Mouse (Mus musculus) neural tube, embryonic 12.5 days (tissue): Measurements from ENCODE around the gene Papola. TPM values are rescaled to one million over a fixed set of nuclear protein-coding genes. Genes with fewer than 3 reads are reported as not detected.

Experiments
- ATAC-seq: fragments of 200-750 bp; cut with Nextera tagmentation; 2 replicates; pipeline ENCODE4 v1.8.0; 2017; ENCODE audit warnings: low read depth, mild to moderate bottlenecking, moderate TSS enrichment, moderate library complexity; ENCODE audit not compliant: low FRiP score
- H3K27ac ChIP-seq: fragments of 300-500 bp; sonication (generic); 2 replicates; pipeline ENCODE4 v1.5.1; 2016
- H3K27me3 ChIP-seq: fragments of 300-500 bp; sonication (generic); replicated peaks from 2 replicates; pipeline ENCODE4 v1.6.1; 2016; ENCODE audit warnings: mild to moderate bottlenecking
- H3K36me3 ChIP-seq: fragments of 300-500 bp; sonication (generic); 2 replicates; pipeline ENCODE4 v1.6.1; 2016; ENCODE audit warnings: mild to moderate bottlenecking
- H3K4me1 ChIP-seq: fragments of 300-500 bp; sonication (generic); 2 replicates; pipeline ENCODE4 v1.6.1; 2016
- H3K4me2 ChIP-seq: fragments of 300-500 bp; sonication (generic); replicated peaks from 2 replicates; pipeline ENCODE4 v1.6.1; 2016; ENCODE audit warnings: mild to moderate bottlenecking
- H3K4me3 ChIP-seq: fragments of 300-500 bp; sonication (generic); 2 replicates; pipeline ENCODE4 v1.5.1; 2016
- H3K9ac ChIP-seq: fragments of 300-500 bp; sonication (generic); 2 replicates; pipeline ENCODE4 v1.6.1; 2016; ENCODE audit warnings: mild to moderate bottlenecking
- H3K9me3 ChIP-seq: fragments of 300-500 bp; sonication (generic); 2 replicates; pipeline ENCODE4 v1.6.1; 2016; ENCODE audit warnings: mild to moderate bottlenecking
- WGBS: fragments of 180-500 bp; shearing (Covaris S2); methylation state at CpG from one replicate; pipeline ENCODE4 v1.1.7; 2016; 5-methylcytosine and 5-hydroxymethylcytosine counted together
- polyA plus RNA-seq: library from polyadenylated mRNA; unstranded; fragments of >200 nt; fragmentation: Nextera tagmentation; extraction: Ambion mirVana; gene quantifications from 2 replicates; pipeline ENCODE4 v1.2.1, GENCODE M21; 2016

Gene Papola
- polyA plus RNA-seq, result 249 and 259 TPM in 2 replicates

GRCm38 (mm10) chr12:105784196-105784999 is at the start of gene Papola:
Gene Papola, plus strand, starts transcription at chr12:105784694.
- peak; percentile 97 for ATAC-seq
- Histone ChIP-seq H3K36me3 (no peaks in the 10 kb centered on the region; the same call in 1 of the 2 replicates), H3K27ac (peak within 1 kb of the TSS; percentile 95), H3K27me3 (no peaks in the 10 kb centered on the region), H3K9ac (peak within 1 kb of the TSS; percentile 93), H3K4me3 (peak within 1 kb of the TSS; percentile 93), H3K9me3 (no peaks in the 10 kb centered on the region), H3K4me2 (peak within 1 kb of the TSS; percentile 76), H3K4me1 (peaks cover 18% of the 10 kb centered on the region)
- under 1% methylated on average over 76 of the region's 85 CpGs for WGBS

- no peaks in the 10 kb centered on the region for H3K9me3 ChIP-seq
- no peak overlapping the region for H3K4me3 ChIP-seq
- H3K36me3 ChIP-seq, result no peaks in the 10 kb centered on the region
- no peak overlapping the region for H3K27ac ChIP-seq
- H3K27me3 ChIP-seq, result no peaks in the 10 kb centered on the region
- no peak overlapping the region for H3K9ac ChIP-seq
- no peak for ATAC-seq
- H3K4me2 ChIP-seq, result no peak overlapping the region
- H3K4me1 ChIP-seq, result no peaks in the 10 kb centered on the region
- WGBS, result 86% methylated on average over 7 of the region's 7 CpGs
These were observed 49.1 kb upstream of the Papola start for GRCm38 (mm10) chr12:105735226-105735888.

- H3K27ac ChIP-seq, result no peak overlapping the region
- no peak overlapping the region for H3K9ac ChIP-seq
- H3K27me3 ChIP-seq, result no peaks in the 10 kb centered on the region
- WGBS, result 94% methylated on average over 6 of the region's 6 CpGs
- H3K9me3 ChIP-seq, result no peaks in the 10 kb centered on the region
- no peak overlapping the region for H3K4me3 ChIP-seq
- H3K4me2 ChIP-seq, result no peak overlapping the region
- no peaks in the 10 kb centered on the region for H3K36me3 ChIP-seq
- no peaks in the 10 kb centered on the region for H3K4me1 ChIP-seq
- ATAC-seq, result no peak
These were observed 48.6 kb upstream of the Papola start for GRCm38 (mm10) chr12:105735889-105736251.

- 80% methylated on average over 15 of the region's 15 CpGs for WGBS
- Histone ChIP-seq H3K9me3 (no peaks in the 10 kb centered on the region), H3K27me3 (no peaks in the 10 kb centered on the region), H3K9ac (no peak overlapping the region), H3K36me3 (no peaks in the 10 kb centered on the region), H3K4me1 (no peaks in the 10 kb centered on the region), H3K4me2 (no peak overlapping the region), H3K4me3 (no peak overlapping the region), H3K27ac (no peak overlapping the region)
- ATAC-seq, result no peak
These were observed 46.0 kb upstream of the Papola start for GRCm38 (mm10) chr12:105738316-105739096.

GRCm38 (mm10) chr12:105739656-105740055 is 44.8 kb upstream of the Papola start:
- no peak for ATAC-seq
- H3K4me3 ChIP-seq, result no peak overlapping the region
- no peaks in the 10 kb centered on the region for H3K4me1 ChIP-seq
- WGBS, result 89% methylated on average over 8 of the region's 8 CpGs
- H3K9me3 ChIP-seq, result no peaks in the 10 kb centered on the region
- no peak overlapping the region for H3K27ac ChIP-seq
- H3K9ac ChIP-seq, result no peak overlapping the region
- no peaks in the 10 kb centered on the region for H3K27me3 ChIP-seq
- H3K4me2 ChIP-seq, result no peak overlapping the region
- no peaks in the 10 kb centered on the region for H3K36me3 ChIP-seq

GRCm38 (mm10) chr12:105748114-105748513 is 36.4 kb upstream of the Papola start:
- no peaks in the 10 kb centered on the region for H3K36me3 ChIP-seq
- H3K9me3 ChIP-seq, result no peaks in the 10 kb centered on the region
- ATAC-seq, result no peak
- H3K4me2 ChIP-seq, result no peak overlapping the region
- 90% methylated on average over 5 of the region's 5 CpGs for WGBS
- H3K4me3 ChIP-seq, result no peak overlapping the region
- no peaks in the 10 kb centered on the region for H3K27me3 ChIP-seq
- H3K4me1 ChIP-seq, result no peaks in the 10 kb centered on the region
- H3K9ac ChIP-seq, result no peak overlapping the region
- no peak overlapping the region for H3K27ac ChIP-seq

GRCm38 (mm10) chr12:105753813-105754212 is 30.7 kb upstream of the Papola start:
- 90% methylated on average over 10 of the region's 10 CpGs for WGBS
- Histone ChIP-seq H3K4me3 (no peak overlapping the region), H3K27me3 (no peaks in the 10 kb centered on the region), H3K9ac (no peak overlapping the region), H3K4me1 (no peaks in the 10 kb centered on the region), H3K27ac (no peak overlapping the region), H3K36me3 (no peaks in the 10 kb centered on the region), H3K4me2 (no peak overlapping the region), H3K9me3 (no peaks in the 10 kb centered on the region)
- no peak for ATAC-seq

- Histone ChIP-seq H3K4me3 (no peak overlapping the region), H3K36me3 (no peaks in the 10 kb centered on the region), H3K9ac (no peak overlapping the region), H3K27me3 (no peaks in the 10 kb centered on the region), H3K4me1 (peaks cover 6% of the 10 kb centered on the region), H3K27ac (no peak overlapping the region), H3K9me3 (no peaks in the 10 kb centered on the region), H3K4me2 (no peak overlapping the region)
- 46% methylated on average over 15 of the region's 15 CpGs for WGBS
- ATAC-seq, result no peak
These were observed 26.5 kb upstream of the Papola start for GRCm38 (mm10) chr12:105757816-105758497.

- Histone ChIP-seq H3K4me2 (no peak overlapping the region), H3K27ac (no peak overlapping the region), H3K27me3 (no peaks in the 10 kb centered on the region), H3K4me3 (no peak overlapping the region), H3K4me1 (peaks cover 6% of the 10 kb centered on the region), H3K36me3 (no peaks in the 10 kb centered on the region), H3K9me3 (no peaks in the 10 kb centered on the region), H3K9ac (no peak overlapping the region)
- ATAC-seq, result no peak
- WGBS, result 97% methylated on average over 2 of the region's 2 CpGs
These were observed 25.6 kb upstream of the Papola start for GRCm38 (mm10) chr12:105758911-105759310.

GRCm38 (mm10) chr12:105759849-105760478 is 24.5 kb upstream of the Papola start:
- no peak overlapping the region for H3K4me3 ChIP-seq
- no peaks in the 10 kb centered on the region for H3K36me3 ChIP-seq
- peaks cover 6% of the 10 kb centered on the region for H3K4me1 ChIP-seq
- H3K4me2 ChIP-seq, result no peak overlapping the region
- 22% methylated on average over 10 of the region's 10 CpGs for WGBS
- no peak for ATAC-seq
- H3K9ac ChIP-seq, result no peak overlapping the region
- no peaks in the 10 kb centered on the region for H3K27me3 ChIP-seq
- no peaks in the 10 kb centered on the region for H3K9me3 ChIP-seq
- no peak overlapping the region for H3K27ac ChIP-seq

- Histone ChIP-seq H3K36me3 (no peaks in the 10 kb centered on the region), H3K9me3 (no peaks in the 10 kb centered on the region), H3K4me1 (peaks cover 6% of the 10 kb centered on the region), H3K9ac (no peak overlapping the region), H3K4me2 (no peak overlapping the region), H3K27me3 (no peaks in the 10 kb centered on the region), H3K4me3 (no peak overlapping the region), H3K27ac (no peak overlapping the region)
- no peak for ATAC-seq
- 46% methylated on average over 11 of the region's 11 CpGs for WGBS
These were observed 23.3 kb upstream of the Papola start for GRCm38 (mm10) chr12:105761171-105761570.
